Mouse (Mus musculus): ENCODE data around the gene Pim3. TPM values are rescaled to one million over a fixed set of nuclear protein-coding genes. Genes with fewer than 3 reads are reported as not detected.
A peak's percentile ranks its signal among the peaks of the same experiment; 100 is the strongest.

Gene Pim3
- polyA plus RNA-seq, 1 experiment from 2014 or later: 68.7 TPM

DNA sequence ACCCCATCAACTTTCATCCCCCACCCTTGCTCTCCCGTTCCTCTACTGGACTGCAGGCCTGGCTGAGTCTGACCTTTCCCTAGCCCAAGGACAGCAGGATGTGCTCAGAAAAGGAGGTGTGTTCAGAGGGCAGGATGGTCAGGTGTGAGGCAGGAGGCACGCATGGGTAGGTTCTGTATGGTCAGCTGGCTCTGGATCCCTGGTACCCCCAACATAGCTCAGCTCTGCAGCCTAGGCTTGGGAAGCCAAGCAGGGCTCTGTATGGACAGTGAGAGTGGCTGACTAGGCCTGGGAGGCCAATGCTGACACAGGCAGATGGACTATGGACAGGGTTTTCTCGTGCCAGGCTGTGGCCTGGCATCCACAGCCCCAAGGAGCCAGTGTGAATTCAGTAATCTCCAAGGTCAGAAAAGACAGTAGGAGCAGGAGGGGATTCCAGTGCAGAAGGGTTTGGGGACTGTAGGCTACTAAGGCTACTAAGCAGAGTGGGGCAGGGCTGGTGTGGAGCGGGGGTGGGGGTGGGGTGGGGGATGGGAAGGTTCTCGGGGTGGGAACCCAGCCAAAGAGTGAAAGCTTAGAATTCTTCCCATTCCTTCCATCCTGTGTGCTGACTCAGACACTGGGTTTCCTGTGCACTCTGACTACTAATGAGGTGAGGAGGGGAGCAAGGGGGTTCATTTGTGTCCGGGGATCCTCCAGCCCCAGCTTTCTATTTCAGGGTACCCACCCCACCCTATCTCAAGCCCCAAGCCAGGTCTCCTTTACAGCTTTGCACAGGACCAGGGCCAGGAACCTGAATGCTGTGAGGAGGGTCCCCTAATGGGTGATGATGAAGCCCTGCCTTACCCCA lies 7.6 kb upstream of the Pim3 start:
- Histone ChIP-seq H3K9ac (no peak overlapping the region), H3K9me3 (no peaks in the 10 kb centered on the region), H3K27me3 (replicated peaks) (no peaks in the 10 kb centered on the region), H3K27ac (peak overlapping the region; percentile 59; the same call in 1 of the 2 replicates), H3K4me2 (no peak overlapping the region), H3K4me3 (replicated peaks) (no peak overlapping the region), H3K4me1 (peaks cover 44% of the 10 kb centered on the region), H3K36me3 (no peaks in the 10 kb centered on the region)
- ATAC-seq (ENCODE audit: insufficient read depth, low FRiP score, low read depth): no peak
- 41% methylated on average over 6 of the region's 6 CpGs for WGBS

GRCm38 (mm10) chr15:88854969-88855830 lies 6.8 kb upstream of the Pim3 start:
- no peak overlapping the region for H3K4me2 ChIP-seq
- H3K4me1 ChIP-seq: peaks cover 40% of the 10 kb centered on the region
- no peaks in the 10 kb centered on the region for H3K27me3 ChIP-seq (replicated peaks)
- WGBS: 70% methylated on average over 15 of the region's 15 CpGs
- no peak for ATAC-seq (ENCODE audit: insufficient read depth, low FRiP score, low read depth)
- no peaks in the 10 kb centered on the region for H3K36me3 ChIP-seq
- H3K4me3 ChIP-seq (replicated peaks): no peak overlapping the region
- H3K27ac ChIP-seq: peak overlapping the region; percentile 51; the same call in 1 of the 2 replicates
- no peak overlapping the region for H3K9ac ChIP-seq
- no peaks in the 10 kb centered on the region for H3K9me3 ChIP-seq

GRCm38 (mm10) chr15:88855896-88856417 lies 6.0 kb upstream of the Pim3 start:
- H3K4me3 ChIP-seq (replicated peaks): no peak overlapping the region
- no peak overlapping the region for H3K9ac ChIP-seq
- H3K27ac ChIP-seq: no peak overlapping the region
- WGBS: 68% methylated on average over 6 of the region's 6 CpGs
- no peak overlapping the region for H3K4me2 ChIP-seq
- no peaks in the 10 kb centered on the region for H3K9me3 ChIP-seq
- no peaks in the 10 kb centered on the region for H3K36me3 ChIP-seq
- no peaks in the 10 kb centered on the region for H3K27me3 ChIP-seq (replicated peaks)
- no peak for ATAC-seq (ENCODE audit: insufficient read depth, low FRiP score, low read depth)
- H3K4me1 ChIP-seq: peaks cover 33% of the 10 kb centered on the region

GRCm38 (mm10) chr15:88856613-88857012 lies 5.4 kb upstream of the Pim3 start:
- no peak overlapping the region for H3K27ac ChIP-seq
- H3K36me3 ChIP-seq: no peaks in the 10 kb centered on the region
- H3K9ac ChIP-seq: no peak overlapping the region
- H3K9me3 ChIP-seq: no peaks in the 10 kb centered on the region
- 79% methylated on average over 5 of the region's 5 CpGs for WGBS
- H3K4me3 ChIP-seq (replicated peaks): no peak overlapping the region
- no peak for ATAC-seq (ENCODE audit: insufficient read depth, low FRiP score, low read depth)
- no peaks in the 10 kb centered on the region for H3K27me3 ChIP-seq (replicated peaks)
- peaks cover 34% of the 10 kb centered on the region for H3K4me1 ChIP-seq
- no peak overlapping the region for H3K4me2 ChIP-seq

DNA sequence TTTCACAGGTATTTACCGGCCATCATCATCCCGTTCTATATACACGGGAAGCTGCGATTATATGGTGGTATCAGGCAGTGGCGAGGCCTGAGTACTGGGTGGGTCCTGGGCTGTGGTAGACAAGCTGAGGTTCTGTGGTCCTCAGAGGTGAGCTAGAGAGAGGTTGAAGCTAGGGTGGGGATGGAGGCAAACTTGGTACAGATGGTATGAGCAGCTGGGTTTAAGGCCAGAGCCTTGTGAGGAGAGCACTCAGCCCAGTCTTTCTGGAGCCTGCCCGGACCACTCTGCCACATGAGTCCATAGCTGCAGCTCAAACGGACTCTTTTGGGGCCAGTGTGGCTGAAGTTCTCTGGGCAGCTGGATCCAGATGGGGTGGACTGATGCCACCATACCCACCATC lies 4.6 kb upstream of the Pim3 start:
- H3K9me3 ChIP-seq: no peaks in the 10 kb centered on the region
- H3K27ac ChIP-seq: no peak overlapping the region
- no peaks in the 10 kb centered on the region for H3K36me3 ChIP-seq
- H3K4me1 ChIP-seq: peaks cover 33% of the 10 kb centered on the region
- no peak overlapping the region for H3K4me3 ChIP-seq (replicated peaks)
- H3K4me2 ChIP-seq: no peak overlapping the region
- no peak overlapping the region for H3K9ac ChIP-seq
- no peaks in the 10 kb centered on the region for H3K27me3 ChIP-seq (replicated peaks)
- no peak for ATAC-seq (ENCODE audit: insufficient read depth, low FRiP score, low read depth)
- WGBS: 92% methylated on average over 7 of the region's 7 CpGs

DNA sequence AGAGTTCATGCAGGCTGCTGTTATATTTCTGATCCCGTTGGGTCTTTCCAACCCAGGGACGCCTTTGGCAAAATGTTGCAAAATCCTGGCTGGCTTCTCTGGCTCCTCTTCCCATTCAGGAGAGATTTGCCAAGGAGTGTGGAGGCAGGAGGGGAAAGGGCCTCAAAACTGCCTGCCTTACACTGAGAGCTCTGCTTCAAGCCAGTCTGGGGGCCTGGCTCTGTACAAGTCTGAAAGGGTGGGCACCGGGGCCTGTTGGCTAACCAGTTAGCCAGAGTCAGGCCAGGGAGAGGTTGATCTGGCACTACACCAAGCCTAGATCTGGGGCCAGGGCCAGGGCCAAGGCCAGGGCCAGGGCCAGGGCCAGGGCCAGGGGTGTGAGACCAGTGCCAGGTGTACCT lies 3.8 kb upstream of the Pim3 start:
- H3K4me1 ChIP-seq: peaks cover 25% of the 10 kb centered on the region
- H3K9ac ChIP-seq: no peak overlapping the region
- no peaks in the 10 kb centered on the region for H3K9me3 ChIP-seq
- WGBS: 88% methylated on average over 3 of the region's 3 CpGs
- no peak overlapping the region for H3K4me3 ChIP-seq (replicated peaks)
- no peak overlapping the region for H3K4me2 ChIP-seq
- no peak for ATAC-seq (ENCODE audit: insufficient read depth, low FRiP score, low read depth)
- H3K36me3 ChIP-seq: no peaks in the 10 kb centered on the region
- no peak overlapping the region for H3K27ac ChIP-seq
- no peaks in the 10 kb centered on the region for H3K27me3 ChIP-seq (replicated peaks)

GRCm38 (mm10) chr15:88858707-88859106 lies 3.3 kb upstream of the Pim3 start:
- 67% methylated on average over 2 of the region's 2 CpGs for WGBS

DNA sequence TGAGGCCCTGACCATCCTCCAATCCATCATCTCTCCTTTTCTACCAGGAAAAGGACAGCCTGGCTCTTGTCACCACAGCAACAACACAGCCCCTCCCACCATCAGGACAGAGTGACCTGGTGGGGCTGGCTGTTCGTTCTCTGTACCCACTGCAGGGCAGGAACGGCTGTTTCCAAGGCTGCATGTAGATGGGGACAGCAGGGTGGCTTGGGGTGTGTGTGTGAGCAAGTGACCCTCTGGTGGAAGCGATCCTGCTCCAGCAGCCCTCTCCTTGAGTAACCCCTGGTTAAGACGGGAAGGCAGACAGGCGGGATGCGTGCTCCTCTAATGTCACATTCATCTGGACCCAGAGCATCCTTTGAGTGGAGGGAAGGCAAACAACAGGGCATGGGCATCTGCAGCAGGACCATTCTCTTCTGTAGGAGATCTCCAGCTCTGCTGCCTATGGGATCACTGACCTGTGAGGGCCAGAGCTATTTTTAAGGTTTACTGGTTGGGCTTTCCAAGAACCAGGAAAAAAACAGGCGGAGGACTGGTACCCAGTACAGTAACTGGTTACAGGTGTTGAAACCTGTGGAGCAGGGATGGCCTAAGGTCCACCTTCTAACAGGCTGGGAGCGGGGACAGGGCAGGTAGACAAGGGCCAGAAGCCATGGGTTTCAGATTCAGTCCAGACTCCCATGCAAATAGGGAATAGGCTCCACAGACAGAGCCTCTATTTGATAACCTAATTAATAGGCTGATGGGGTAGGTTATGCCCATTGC lies 2.6 kb upstream of the Pim3 start:
- H3K36me3 ChIP-seq: no peaks in the 10 kb centered on the region
- no peak for ATAC-seq (ENCODE audit: insufficient read depth, low FRiP score, low read depth)
- H3K4me2 ChIP-seq: no peak overlapping the region
- H3K9ac ChIP-seq: no peak overlapping the region
- H3K9me3 ChIP-seq: no peaks in the 10 kb centered on the region
- no peaks in the 10 kb centered on the region for H3K27me3 ChIP-seq (replicated peaks)
- H3K4me3 ChIP-seq (replicated peaks): no peak overlapping the region
- WGBS: 65% methylated on average over 8 of the region's 8 CpGs
- no peak overlapping the region for H3K27ac ChIP-seq
- peaks cover 27% of the 10 kb centered on the region for H3K4me1 ChIP-seq

More at GRCm38 (mm10) chr15:88858707-88859106, 3.3 kb upstream of the Pim3 start:
- H3K9ac ChIP-seq: no peak overlapping the region
- no peak overlapping the region for H3K4me2 ChIP-seq
- H3K27ac ChIP-seq: peak overlapping the region; percentile 40; the same call in 1 of the 2 replicates
- peaks cover 25% of the 10 kb centered on the region for H3K4me1 ChIP-seq
- H3K9me3 ChIP-seq: no peaks in the 10 kb centered on the region
- H3K4me3 ChIP-seq (replicated peaks): no peak overlapping the region
- ATAC-seq (ENCODE audit: insufficient read depth, low FRiP score, low read depth): no peak
- H3K27me3 ChIP-seq (replicated peaks): no peaks in the 10 kb centered on the region
- no peaks in the 10 kb centered on the region for H3K36me3 ChIP-seq

GRCm38 (mm10) chr15:88860781-88861180 lies 1.2 kb upstream of the Pim3 start:
- Histone ChIP-seq H3K36me3 (peaks cover 10% of the 10 kb centered on the region), H3K9me3 (no peaks in the 10 kb centered on the region), H3K4me1 (peaks cover 24% of the 10 kb centered on the region), H3K4me3 (replicated peaks) (no peak overlapping the region), H3K4me2 (no peak overlapping the region), H3K27ac (peak overlapping the region; percentile 97; the same call in 1 of the 2 replicates), H3K27me3 (replicated peaks) (no peaks in the 10 kb centered on the region), H3K9ac (no peak overlapping the region)
- ATAC-seq (ENCODE audit: insufficient read depth, low FRiP score, low read depth): no peak
- 90% methylated on average over 3 of the region's 3 CpGs for WGBS

DNA sequence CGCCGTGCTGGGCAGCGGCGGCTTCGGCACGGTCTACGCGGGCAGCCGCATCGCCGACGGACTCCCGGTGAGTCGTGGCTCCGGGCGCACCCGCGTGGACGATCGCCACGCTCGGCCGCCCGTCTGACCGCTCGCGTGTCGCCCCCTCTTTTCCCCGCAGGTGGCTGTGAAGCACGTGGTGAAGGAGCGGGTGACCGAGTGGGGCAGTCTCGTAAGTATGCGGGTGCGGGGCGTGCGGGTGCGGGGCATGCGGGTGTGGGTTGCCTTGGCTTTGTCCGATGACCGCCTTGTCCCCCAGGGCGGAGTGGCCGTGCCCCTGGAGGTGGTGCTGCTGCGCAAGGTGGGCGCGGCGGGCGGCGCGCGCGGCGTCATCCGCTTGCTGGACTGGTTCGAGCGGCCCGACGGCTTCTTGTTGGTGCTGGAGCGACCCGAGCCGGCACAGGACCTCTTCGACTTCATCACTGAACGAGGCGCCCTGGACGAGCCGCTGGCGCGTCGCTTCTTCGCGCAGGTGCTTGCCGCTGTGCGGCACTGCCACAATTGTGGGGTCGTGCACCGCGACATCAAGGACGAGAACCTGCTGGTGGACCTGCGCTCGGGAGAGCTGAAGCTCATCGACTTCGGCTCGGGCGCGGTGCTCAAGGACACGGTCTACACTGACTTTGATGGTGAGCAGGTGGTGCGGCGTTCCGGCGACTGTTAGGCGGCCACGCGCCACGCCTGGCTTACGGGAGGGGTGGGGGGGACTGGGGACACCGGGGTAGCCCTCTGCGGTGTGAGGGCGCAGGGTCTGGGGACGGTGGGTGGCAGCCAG lies 1.1 kb downstream of the Pim3 start:
- ATAC-seq (ENCODE audit: insufficient read depth, low FRiP score, low read depth): no peak; the same call in 1 of the 2 replicates
- WGBS: under 1% methylated on average over 92 of the region's 98 CpGs
- H3K4me1 ChIP-seq: peaks cover 45% of the 10 kb centered on the region

More for the DNA sequence above, 1.1 kb downstream of the Pim3 start:
- Histone ChIP-seq H3K27me3 (replicated peaks) (no peaks in the 10 kb centered on the region), H3K36me3 (peaks cover 24% of the 10 kb centered on the region), H3K4me3 (replicated peaks) (peak overlapping the region; percentile 78), H3K9me3 (no peaks in the 10 kb centered on the region), H3K9ac (peak overlapping the region; percentile 69), H3K4me2 (peak overlapping the region; percentile 86), H3K27ac (peak overlapping the region; percentile 97)
